Mouse (Mus musculus): ENCODE results near the gene Fthl17b. TPM values are rescaled to one million over a fixed set of nuclear protein-coding genes. Genes with fewer than 3 reads are reported as not detected.

The Fthl17b gene
- polyA plus RNA-seq (2014; fragmentation: Illumina TruSeq; extraction: RNeasy Lipid Tissue Mini Kit (QIAGEN cat#74804)), result not detected

DNA sequence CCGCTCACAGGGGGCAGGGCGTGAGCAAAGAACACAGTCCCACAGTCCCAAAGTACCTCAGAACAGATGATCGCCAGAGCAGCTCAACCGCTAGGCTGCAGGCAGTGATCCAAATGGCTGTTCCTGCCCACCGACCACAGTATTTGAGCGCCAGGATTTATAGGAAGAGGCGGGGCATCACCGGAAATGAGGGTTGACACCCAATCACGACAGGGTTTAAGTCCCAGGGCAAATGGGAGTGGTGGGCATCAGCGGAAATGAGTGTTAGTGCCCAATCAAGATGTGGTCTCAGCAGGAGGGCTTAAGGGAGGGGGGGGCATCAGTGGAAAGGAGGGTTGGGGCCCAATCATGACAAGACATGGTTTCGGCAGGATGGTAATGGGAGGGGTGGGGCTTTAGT lies at the start of gene Fthl17b:
Gene Fthl17b (minus strand): TSS at position 101 of the 400 bp plus-strand sequence.

DNA sequence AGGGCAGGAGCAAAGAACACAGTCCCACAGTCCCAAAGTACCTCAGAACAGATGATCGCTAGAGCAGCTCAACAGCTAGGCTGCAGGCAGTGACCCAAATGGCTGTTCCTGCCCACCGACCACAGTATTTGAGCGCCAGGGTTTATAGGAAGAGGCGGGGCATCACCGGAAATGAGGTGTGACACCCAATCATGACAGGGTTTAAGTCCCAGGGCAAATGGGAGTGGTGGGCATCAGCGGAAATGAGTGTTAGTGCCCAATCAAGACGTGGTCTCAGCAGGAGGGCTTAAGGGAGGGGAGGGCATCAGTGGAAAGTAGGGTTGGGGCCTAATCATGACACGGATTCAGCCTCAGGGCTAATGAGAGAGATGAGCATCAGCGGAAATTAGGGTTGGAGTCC lies 23.9 kb upstream of the Fthl17b start, which contains the start of gene Fthl17d:
Gene Fthl17d (minus strand): TSS at position 101 of the 400 bp plus-strand sequence.

DNA sequence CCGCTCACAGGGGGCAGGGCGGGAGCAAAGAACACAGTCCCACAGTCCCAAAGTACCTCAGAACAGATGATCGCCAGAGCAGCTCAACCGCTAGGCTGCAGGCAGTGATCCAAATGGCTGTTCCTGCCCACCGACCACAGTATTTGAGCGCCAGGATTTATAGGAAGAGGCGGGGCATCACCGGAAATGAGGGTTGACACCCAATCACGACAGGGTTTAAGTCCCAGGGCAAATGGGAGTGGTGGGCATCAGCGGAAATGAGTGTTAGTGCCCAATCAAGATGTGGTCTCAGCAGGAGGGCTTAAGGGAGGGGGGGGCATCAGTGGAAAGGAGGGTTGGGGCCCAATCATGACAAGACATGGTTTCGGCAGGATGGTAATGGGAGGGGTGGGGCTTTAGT lies 13.7 kb upstream of the Fthl17b start, which contains the start of gene Fthl17c:
Gene Fthl17c (minus strand): TSS at position 101 of the 400 bp plus-strand sequence.

Other genes with a start within 250 kb of the Fthl17b start
- not detected for gene Ssx9, start 214.5 kb downstream of the Fthl17b start, polyA plus RNA-seq (2014; fragmentation: Illumina TruSeq; extraction: RNeasy Lipid Tissue Mini Kit (QIAGEN cat#74804))
- not detected for gene Ssxb5, start 159.3 kb downstream of the Fthl17b start, polyA plus RNA-seq (2014; fragmentation: Illumina TruSeq; extraction: RNeasy Lipid Tissue Mini Kit (QIAGEN cat#74804))
- gene Gm6592, start 119.0 kb downstream of the Fthl17b start, polyA plus RNA-seq (2014; fragmentation: Illumina TruSeq; extraction: RNeasy Lipid Tissue Mini Kit (QIAGEN cat#74804)), result not detected
- gene Gm5751, start 88.7 kb downstream of the Fthl17b start, polyA plus RNA-seq (2014; fragmentation: Illumina TruSeq; extraction: RNeasy Lipid Tissue Mini Kit (QIAGEN cat#74804)), result not detected
- 27.7 TPM for gene B630019K06Rik, start 70.6 kb downstream of the Fthl17b start, polyA plus RNA-seq (2014; fragmentation: Illumina TruSeq; extraction: RNeasy Lipid Tissue Mini Kit (QIAGEN cat#74804))
- not detected for gene Fthl17c, start 13.6 kb upstream of the Fthl17b start, polyA plus RNA-seq (2014; fragmentation: Illumina TruSeq; extraction: RNeasy Lipid Tissue Mini Kit (QIAGEN cat#74804))
- gene Fthl17d, start 23.8 kb upstream of the Fthl17b start, polyA plus RNA-seq (2014; fragmentation: Illumina TruSeq; extraction: RNeasy Lipid Tissue Mini Kit (QIAGEN cat#74804)), result not detected
- not detected for gene Fthl17e, start 70.5 kb upstream of the Fthl17b start, polyA plus RNA-seq (2014; fragmentation: Illumina TruSeq; extraction: RNeasy Lipid Tissue Mini Kit (QIAGEN cat#74804))
- not detected for gene Fthl17f, start 100.0 kb upstream of the Fthl17b start, polyA plus RNA-seq (2014; fragmentation: Illumina TruSeq; extraction: RNeasy Lipid Tissue Mini Kit (QIAGEN cat#74804))
- gene 4930402K13Rik, start 141.6 kb upstream of the Fthl17b start, polyA plus RNA-seq (2014; fragmentation: Illumina TruSeq; extraction: RNeasy Lipid Tissue Mini Kit (QIAGEN cat#74804)), result not detected
- gene Lancl3, start 236.9 kb upstream of the Fthl17b start, polyA plus RNA-seq (2014; fragmentation: Illumina TruSeq; extraction: RNeasy Lipid Tissue Mini Kit (QIAGEN cat#74804)), result 23.6 TPM